Mouse (Mus musculus) forelimb bud, embryonic 11.5 days (tissue): Measurements from ENCODE around the gene Abtb2.

Experiments used
- DNase-seq: peaks from one replicate; pipeline ENCODE4 v3.0.0-alpha.2; 2012; ENCODE audit warnings: low read depth, low spot score

Abtb2 gene

GRCm38 (mm10) chr2:103583316-103583715 lies 17.2 kb downstream of the Abtb2 start:
- no peak for DNase-seq

- DNase-seq, result no peak
These were observed 18.0 kb downstream of the Abtb2 start for GRCm38 (mm10) chr2:103584093-103584492.

DNA sequence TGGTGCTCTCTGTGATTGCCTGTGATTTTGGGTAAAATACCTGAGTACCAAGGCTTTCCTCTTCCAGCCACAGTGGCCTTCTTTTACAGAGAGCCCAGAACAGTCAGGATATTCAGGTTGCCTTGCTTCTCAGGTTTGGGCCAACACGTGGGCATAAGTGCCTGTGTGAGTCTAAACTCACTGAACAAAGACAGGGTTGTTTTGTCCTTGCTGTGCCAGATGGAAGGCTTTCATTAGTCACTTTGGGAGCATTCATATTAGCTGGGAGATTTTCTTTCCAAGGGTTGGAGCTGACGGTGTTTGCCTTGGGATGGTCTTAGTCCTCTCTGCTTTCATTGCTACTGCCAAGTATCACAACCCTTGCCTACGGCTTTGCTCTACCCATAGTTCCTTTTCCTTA lies 20.3 kb downstream of the Abtb2 start:
- DNase-seq, result no peak

- no peak for DNase-seq
These were observed 22.7 kb downstream of the Abtb2 start for GRCm38 (mm10) chr2:103588776-103589175.

DNA sequence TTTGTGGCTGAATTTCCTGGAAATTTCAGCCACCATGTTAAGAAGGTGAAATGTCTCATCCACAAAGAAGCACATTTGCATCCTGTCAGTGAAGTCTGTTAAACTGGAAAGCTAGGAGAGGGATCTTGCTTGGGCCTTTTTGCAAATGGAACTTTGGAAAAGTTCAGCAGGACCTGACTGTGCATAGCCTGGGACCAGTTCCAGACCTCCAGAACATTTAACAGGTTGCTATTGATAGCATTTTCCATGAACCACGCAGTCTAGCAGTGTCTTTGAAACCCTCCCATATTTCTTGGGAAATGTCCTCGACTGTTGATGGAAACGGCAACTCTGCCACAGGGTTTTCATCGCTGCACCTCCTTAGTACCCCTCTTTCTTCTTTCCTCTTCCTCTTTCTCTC lies 23.3 kb downstream of the Abtb2 start:
- no peak for DNase-seq

DNA sequence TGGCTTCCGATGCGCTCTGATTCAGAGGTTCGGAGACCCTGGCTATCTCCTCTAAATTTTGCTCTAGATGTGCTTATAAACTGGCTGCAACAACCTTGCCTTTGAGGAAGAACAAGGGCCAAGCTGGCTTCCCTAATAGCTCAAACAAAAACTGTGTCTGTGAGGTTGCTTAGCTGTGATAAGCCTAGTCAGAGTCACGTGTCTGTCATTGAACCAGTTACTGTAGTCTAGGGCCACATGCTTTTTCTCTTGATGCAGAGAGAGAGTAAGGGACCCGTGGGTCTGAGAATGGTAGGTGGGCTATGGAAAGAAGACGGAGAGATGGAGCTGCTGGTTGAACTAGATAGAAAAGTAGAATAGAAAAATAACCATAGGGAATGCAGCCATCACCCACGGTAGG lies 24.5 kb downstream of the Abtb2 start:
- no peak for DNase-seq

- peak; percentile 59 for DNase-seq
These were observed 25.9 kb downstream of the Abtb2 start for GRCm38 (mm10) chr2:103591742-103592590.

DNA sequence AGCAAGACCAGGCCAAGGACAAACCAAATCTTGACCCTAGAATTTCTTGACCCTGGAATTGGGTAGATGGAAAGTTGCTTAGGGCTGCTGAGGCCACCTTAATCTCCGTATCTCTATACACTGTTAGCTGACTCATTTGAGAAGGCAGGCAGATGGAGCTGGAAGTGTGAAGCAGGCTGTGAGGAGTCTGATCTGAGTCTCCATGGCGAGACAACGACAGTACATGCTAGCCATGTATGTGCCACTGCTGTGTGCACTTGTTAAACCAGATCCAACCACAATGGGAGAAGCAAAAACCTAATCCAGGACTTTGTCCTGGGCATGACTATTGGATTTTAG lies 26.4 kb downstream of the Abtb2 start:
- no peak for DNase-seq

- DNase-seq, result no peak
These were observed 28.5 kb downstream of the Abtb2 start for GRCm38 (mm10) chr2:103594592-103595011.

DNA sequence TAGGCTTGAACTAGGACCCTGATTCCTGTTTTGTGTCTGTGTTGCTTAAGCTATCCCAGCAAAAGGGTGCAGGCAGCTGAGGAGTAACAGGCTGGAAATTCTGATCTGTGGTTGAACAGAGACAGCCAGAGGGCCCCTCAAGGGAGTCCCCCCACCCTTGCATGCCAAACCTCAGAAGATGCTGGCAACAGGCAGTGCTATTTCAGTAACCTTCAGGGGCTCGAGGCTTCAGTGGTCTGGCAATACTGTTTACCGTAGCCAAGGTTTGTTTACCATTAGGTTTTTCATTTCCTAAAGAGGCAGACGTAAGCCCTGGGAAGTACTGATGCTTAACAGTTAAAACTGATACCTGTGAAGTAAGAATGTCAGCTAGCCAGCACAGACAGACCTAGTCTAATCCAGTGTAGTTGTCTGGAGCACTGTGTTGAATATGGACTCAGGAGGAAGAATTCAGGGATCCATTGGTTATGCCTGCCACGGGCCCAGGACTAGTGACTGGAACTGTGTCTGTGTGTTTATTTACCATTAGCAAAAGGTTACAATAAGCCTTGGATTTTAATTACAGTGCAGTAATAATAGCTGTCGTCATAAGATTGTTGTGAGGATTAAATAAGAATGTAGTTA lies 29.0 kb downstream of the Abtb2 start:
- no peak for DNase-seq

GRCm38 (mm10) chr2:103599296-103599695 lies 33.2 kb downstream of the Abtb2 start:
- no peak for DNase-seq

GRCm38 (mm10) chr2:103600165-103600891 lies 34.2 kb downstream of the Abtb2 start:
- DNase-seq, result peak; percentile 80

- DNase-seq, result no peak
These were observed 35.0 kb downstream of the Abtb2 start for GRCm38 (mm10) chr2:103601126-103601525.

GRCm38 (mm10) chr2:103601531-103601930 lies 35.4 kb downstream of the Abtb2 start:
- no peak for DNase-seq

- no peak for DNase-seq
These were observed 37.1 kb downstream of the Abtb2 start for GRCm38 (mm10) chr2:103603209-103603608.

DNA sequence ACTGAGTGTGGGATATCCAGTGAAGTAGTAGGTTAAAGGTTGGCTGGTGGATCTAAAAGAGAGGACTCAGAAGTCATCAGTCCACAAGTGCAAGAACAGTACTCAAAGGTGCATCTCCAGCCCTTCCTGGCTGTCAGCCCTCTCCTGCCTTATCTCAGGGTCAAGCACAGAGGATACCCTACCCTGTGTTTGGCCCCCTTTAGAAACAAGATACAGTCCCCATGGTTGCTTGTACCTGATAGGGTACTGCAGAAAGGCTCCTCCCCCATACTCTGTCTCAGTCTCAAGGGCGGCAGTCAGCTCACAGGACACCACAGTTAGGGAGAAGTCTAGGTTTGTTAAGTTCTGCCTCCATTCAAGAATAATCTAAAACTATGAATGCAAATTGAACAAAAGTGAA lies 37.8 kb downstream of the Abtb2 start:
- DNase-seq, result no peak

DNA sequence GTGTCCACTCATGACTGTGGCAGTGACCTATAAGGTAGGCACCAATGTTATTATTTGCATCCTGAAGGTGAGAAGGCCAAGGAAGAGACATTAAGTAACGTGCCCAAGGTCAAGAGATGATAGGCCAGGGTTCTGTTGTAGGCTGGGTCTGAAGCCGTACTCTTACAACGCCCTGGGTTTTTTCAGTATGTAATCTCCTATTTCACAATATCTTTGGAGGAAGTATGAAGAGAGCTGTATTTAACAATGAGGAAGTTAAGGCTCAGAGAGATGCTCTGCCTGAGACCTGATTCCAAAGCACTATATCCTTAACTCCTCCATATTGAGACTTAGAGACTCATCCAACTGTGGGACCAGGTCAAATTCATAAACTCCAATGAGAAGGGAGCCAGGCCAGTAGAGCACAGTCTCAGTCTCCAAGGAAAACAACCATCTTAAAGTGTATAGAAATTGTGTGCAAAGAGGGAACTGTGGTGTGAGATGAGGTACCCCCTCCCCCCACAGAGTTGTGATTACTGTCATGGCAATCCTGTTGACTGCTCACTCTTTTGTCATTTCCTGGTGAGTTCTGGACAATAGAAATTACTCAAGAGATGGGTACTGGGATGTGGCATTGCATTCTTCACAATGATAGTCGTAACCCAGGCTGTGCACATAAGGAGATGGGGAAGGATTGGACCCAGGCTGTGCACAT lies 39.8 kb downstream of the Abtb2 start:
- no peak for DNase-seq

DNA sequence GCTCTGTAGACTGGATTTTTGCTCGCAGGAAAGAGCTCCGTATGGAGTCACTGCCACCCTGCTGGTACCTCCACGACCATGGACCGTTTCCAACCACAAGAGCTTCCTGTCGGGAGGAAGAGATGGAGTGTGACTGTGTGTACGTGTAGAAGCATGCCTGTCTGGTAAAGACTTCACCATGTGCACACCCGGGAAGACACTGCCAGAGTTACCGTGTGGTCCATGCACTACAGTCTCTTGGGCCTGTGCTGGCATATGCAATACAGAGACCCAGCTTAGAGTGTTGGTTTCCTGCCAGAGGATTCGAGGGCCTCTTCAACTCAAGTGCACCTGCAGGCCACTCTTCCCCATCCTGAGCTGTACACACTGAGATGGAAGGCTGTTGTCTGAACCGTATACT lies 41.8 kb downstream of the Abtb2 start:
- no peak for DNase-seq

DNA sequence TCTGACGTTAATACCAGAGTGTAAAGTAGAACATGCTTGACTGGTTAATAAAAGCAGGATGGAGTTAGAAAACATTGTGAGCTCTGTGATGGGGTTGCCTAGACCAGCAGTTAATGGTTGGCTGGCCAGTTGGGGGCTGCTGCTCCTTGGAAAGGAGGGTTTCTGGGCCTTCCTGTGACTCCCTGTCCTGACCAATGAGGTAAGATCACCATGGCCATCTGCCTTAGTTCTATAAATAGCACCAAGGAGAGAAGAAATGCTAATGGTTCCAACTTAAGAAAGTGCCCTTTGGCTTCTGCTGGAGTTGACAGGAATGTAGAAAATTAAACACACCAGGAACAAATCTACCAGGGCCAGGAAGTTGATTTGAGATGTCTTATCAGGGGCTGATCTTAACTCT lies 42.8 kb downstream of the Abtb2 start:
- DNase-seq, result no peak

DNA sequence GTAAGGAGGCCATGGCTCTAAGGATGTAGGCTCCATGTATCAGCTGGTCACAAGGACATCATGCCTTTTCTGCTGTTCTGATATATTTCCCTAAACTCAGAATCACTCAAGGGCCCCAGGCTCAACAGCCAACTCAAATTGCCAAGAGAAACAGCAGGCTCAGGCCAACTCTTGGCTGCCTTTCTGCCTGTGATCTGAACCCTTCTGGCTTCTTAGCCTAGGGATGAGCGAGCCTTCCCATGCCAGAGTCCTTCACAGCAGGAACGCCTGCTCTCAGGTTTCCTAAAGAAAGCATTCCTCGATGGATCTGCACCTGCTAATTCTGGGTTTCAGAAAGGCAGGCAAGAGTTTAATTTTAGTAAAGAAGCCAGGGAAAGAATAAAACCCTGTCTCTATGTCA lies 43.4 kb downstream of the Abtb2 start:
- no peak for DNase-seq

- no peak for DNase-seq
These were observed 44.9 kb downstream of the Abtb2 start for GRCm38 (mm10) chr2:103610831-103611535.
